Mouse (Mus musculus) liver, embryonic 14.5 days (tissue): ENCODE measurements around the gene Cldnd2.

Source experiments
- CTCF ChIP-seq: IDR thresholded peaks from 2 replicates; pipeline ENCODE4 v1.5.1; 2016; ENCODE audit warnings: antibody characterized with exemption, low read depth, control low read depth
- EP300 ChIP-seq: IDR thresholded peaks from 2 replicates; pipeline ENCODE4 v1.6.1; 2016; ENCODE audit warnings: antibody characterized with exemption, low read depth

DNA sequence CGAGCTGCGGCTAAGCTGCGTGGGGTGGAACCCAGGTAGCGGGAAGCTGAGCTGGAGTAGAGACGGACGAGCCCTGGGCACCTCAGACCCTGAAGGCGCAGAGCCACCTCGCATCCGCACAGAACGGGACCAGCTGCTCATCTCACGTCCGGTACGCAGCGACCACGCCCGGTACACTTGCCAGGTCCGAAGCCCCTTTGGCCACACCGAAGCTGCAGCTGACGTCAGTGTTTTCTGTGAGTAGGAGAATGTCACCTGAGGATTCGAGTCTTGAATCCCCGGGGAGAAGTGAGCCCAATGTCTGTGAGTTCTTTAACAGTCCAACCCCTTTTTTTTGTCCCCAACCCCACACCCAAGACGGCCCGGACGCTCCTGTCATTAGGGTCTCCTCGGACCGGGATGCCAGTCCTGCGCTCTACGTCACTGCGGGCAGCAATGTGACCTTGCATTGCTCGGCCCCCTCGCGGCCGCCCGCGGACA lies 24.3 kb downstream of the Cldnd2 start:
- no peak for TF ChIP-seq CTCF
- TF ChIP-seq EP300: no peak
